Mouse (Mus musculus) frontal cortex, postnatal 25 days (tissue): ENCODE measurements around the gene Wdfy1.

Experiments
- DNase-seq, 2 experiments: peaks; one replicate each; pipeline ENCODE4 v3.0.0; 2022; ENCODE audit warnings: low spot score in 2 of 2

The Wdfy1 gene

GRCm38 (mm10) chr1:79761106-79761916, 14.6 kb downstream of the Wdfy1 start:
- DNase-seq, result peak; percentile 64 to 66

DNA sequence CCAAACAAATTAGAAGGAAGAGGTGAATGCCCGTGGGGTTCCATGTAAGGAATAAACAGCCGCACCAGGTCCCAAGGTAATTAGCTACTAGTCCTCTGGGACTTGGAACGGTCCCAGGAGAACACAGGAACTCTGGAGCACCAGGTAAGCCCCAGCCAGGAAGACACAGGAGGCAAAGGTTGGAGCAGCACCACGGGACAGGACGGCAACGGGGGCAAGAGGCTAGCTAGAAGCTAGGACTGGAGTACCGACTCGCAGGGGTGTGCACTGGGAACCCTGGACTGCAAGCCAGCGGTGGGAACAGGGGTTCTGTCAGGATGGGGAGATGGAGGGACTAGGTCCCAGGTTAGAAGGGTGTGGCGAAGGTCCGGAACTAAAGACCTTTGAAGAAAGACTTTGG, 15.3 kb downstream of the Wdfy1 start:
- DNase-seq, result no peak

DNA sequence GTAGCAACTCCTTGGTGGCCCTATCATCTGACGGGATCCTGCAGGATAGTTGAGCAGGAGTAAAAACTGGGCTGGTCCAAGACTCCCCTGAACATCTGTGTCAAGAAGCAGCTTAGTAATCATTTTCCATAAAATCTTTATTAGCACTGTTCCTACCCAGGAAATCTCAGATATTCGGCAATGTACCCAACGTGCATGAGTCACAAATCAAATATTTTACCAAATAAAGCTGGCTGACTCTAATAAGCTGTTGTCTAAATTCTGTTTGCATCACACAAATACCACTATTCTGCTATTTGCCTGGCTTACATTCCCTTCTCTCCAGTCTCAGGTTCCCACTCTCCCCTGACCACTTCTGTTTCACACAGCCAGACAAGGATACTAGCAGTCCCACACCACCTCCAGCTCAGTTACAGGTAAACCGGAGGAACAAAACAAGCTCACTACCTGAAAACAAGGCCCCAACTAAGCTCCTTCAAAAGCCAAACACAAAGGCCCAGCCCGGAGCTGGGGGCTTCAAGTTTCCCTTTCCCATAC, 16.4 kb downstream of the Wdfy1 start:
- DNase-seq, result no peak

GRCm38 (mm10) chr1:79759006-79759405, 16.9 kb downstream of the Wdfy1 start:
- no peak for DNase-seq

DNA sequence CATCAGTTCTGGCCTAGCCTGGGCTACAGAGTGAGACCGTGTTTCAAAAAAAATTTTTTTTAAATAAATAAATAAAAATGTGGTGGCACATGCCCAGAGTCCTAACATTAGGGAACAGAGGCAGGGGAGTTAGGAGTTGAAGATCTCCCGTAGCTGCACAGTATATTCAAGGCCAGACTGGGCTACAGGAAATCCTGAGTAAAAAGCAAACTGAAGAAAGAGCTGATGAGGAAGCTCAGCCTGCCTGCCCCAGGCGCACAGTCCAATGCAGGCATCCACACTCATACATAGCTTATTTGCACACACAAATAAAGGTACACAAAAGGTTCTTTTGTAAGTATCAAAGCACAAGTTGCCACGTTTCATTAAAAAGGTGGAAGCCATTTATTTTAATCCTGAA, 18.3 kb downstream of the Wdfy1 start:
- no peak for DNase-seq

GRCm38 (mm10) chr1:79757161-79757560, 18.8 kb downstream of the Wdfy1 start:
- DNase-seq, result no peak

- DNase-seq, result no peak
Observed at GRCm38 (mm10) chr1:79756417-79756816, 19.5 kb downstream of the Wdfy1 start.

DNA sequence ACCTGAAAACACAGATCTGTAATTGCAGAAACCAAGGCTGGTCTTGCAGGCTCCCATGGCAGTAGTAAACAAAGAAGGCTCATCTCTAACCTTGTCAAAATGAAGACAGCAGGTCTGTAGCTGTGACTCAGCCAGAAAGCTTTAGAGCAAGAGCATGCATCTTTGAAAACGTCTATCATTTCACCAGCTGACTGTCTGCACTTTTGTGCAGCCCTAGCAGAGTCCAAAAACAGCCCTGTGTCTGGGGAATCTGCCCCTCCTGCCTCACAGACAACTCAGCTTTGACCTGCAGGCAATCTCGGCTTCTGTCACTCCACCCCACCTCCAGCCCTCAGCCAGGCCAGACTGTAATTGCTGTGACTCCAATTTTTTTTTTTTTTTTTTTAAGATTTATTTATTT, 20.6 kb downstream of the Wdfy1 start:
- no peak for DNase-seq

- no peak for DNase-seq
Observed at GRCm38 (mm10) chr1:79754936-79755335, 21.0 kb downstream of the Wdfy1 start.

DNA sequence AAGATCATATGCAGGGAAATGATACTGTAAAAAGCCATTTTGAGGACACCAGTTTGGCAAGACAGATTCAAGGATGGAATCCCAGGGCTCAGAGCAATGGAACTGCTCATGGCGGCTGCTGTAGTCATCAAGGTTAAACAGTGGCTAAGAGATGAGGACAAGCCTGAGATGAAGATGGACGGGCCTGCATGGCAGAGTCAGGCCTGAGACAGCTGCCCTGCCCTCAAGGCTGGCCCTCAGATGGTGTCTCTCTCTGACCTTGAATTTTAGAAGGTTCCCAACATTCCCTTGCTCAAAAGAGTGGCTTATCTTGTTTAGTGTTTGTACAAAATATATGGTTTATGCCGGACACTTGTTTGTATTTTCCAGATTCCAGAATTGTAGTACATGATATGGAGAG, 22.5 kb downstream of the Wdfy1 start:
- no peak for DNase-seq

DNA sequence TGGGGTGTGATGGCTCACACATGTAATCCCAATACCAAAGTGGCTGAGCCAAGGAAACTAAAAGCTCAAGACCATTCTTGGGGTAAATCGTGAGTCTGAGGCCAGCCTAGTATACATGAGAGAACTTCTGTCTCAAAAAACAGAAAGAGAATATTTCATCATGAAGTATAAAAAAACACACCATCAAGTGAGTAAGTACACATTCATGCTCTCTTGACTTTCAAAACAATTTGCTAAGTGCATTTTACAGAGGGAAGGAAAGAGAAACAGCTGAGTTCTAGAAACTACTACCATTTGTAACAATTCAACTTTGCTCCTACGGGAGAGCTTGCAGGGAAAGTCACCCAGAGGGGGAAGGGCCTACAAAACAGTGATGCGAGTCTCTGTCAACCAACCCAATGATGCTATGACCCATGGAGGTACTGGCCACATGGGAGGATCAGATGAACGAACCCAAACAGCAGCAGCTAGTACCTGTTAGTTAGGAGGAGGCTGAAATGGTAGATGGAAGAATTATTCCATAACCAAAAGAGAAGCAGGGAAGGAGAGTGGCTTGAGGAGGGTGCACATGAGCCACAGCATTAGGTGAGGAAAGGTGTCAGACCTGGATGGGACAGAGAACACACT, 23.1 kb downstream of the Wdfy1 start:
- no peak for DNase-seq

DNA sequence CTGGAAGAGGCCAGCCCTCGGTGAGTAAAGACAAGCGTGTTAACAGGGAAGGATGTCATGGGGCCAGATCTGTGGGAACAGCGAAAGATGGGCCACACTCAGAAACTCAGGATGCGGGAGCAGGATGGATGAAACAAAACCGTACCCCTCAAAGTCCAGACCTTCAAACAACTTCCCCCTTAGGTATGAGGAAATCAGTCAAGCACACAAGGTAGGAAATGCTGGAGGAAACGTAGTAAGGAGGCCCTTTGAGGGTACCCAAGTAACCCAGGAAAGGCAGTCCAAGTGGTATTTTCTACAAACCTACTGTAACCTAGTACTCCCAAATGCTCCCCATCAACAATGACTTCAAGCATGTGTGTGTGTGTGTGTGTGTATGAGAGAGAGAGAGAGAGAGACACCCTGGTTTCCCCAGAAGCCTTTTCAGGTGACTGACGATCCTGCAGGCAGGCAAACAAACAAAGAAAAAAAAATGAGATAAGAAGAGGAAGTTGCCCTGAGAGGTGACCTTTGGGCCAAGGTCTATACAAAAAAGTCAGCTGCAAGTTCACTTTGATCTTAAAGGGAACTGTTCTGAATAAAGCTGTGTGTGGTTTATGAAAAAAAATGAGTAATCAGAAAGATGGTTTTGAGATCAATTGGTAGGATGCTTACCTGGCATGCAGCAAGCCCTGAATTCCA, 23.8 kb downstream of the Wdfy1 start:
- no peak for DNase-seq

- no peak for DNase-seq
Observed at GRCm38 (mm10) chr1:79751186-79751585, 24.8 kb downstream of the Wdfy1 start.

DNA sequence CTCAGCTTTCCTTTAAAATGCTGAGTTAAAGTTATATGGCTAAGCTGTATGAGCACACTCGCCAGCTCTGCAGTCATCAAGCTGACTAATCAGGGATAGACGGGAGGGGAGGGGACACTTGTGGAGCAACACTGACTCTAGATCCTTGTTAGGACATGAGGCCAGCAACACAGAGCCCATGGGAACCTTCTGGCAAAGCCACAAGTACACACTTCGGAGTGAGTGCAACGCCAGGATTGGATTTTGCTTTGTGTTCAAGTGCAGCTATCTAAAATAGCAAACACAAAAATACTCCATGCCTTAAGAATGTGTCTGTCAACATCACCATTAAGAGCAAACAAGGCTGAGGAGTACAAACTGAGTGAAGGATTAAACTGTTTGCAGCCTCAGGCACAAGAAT, 29.9 kb downstream of the Wdfy1 start:
- no peak for DNase-seq

DNA sequence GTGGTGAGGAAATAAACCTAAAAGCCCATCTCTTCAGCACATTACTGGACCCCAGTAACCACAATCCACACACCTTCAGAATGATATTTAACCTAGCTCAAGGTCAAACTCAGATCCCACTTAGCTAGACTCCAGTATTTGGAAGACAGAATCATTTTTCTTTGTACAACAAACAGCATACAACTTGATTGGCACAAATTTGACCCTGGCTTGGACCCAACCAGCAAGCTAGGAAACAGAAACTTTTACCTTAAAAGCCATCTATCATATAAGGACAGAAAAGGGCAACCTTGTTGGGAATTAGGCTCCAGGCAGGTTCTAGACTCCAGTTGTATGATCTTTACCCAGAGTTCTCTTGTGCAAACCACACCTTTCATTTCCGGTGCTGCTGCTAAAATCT, 32.6 kb downstream of the Wdfy1 start:
- DNase-seq, result no peak

DNA sequence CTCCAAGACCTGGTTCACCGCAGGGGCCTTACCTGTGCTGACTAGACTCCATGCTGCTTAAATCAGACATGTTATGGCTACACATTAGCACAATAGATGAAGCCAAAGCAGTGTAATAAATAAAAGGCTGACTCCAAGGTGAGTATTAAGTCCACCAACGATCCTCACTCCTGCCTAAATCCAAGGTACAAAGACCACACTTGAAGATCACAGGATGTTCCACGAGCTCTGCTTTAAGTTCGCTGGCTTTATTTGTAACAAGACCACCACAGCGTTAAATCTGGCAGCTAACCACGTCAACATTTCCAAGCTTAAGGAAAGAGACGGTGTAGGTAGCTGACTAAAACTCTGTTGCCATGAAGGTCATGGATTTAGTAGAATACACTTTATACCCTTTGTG, 33.0 kb downstream of the Wdfy1 start:
- DNase-seq, result no peak

DNA sequence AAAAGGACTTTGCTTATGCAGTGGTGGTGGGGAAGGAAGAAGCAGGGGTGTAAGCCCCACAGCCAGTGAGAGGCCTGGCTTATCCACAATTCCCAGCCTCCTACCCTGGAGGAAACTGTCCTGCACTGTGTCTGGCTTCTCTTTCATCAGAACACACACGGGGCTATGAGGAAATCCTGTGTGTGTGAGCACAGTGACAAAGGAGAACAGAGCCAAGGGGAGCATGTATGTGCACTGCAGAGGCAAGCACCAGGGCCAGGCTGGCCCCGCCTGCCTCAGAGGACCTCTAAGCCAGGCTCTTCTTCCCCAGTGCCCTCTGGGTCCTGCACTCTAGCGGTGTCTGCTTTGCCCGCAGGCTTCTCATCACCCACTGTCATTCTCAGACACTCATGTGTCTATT, 34.9 kb downstream of the Wdfy1 start:
- DNase-seq, result no peak

DNA sequence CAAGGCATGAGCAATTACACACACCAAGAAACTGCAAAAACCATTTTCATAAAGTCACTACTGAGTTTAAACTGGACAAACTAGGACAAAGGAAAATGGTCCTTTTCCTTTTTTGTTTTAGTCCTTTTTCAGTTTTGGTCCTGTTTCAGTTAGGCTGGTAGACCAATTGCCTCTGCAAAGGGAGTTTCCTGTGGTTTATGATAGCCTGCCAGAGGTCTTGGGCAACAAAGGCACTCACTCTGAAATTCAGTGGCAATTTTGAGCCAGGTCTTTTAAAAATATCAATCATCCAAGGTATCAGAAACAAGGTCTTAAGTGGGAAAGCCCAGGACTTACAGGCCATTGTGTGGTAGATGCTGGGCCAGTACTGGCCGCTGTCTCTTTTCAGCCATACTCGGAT, 36.2 kb downstream of the Wdfy1 start:
- no peak for DNase-seq

- no peak for DNase-seq
Observed at GRCm38 (mm10) chr1:79736408-79736807, 39.5 kb downstream of the Wdfy1 start.

GRCm38 (mm10) chr1:79734794-79735193, 41.1 kb downstream of the Wdfy1 start:
- DNase-seq, result no peak

- DNase-seq, result no peak
Observed at GRCm38 (mm10) chr1:79714152-79714923, 61.6 kb downstream of the Wdfy1 start.

DNA sequence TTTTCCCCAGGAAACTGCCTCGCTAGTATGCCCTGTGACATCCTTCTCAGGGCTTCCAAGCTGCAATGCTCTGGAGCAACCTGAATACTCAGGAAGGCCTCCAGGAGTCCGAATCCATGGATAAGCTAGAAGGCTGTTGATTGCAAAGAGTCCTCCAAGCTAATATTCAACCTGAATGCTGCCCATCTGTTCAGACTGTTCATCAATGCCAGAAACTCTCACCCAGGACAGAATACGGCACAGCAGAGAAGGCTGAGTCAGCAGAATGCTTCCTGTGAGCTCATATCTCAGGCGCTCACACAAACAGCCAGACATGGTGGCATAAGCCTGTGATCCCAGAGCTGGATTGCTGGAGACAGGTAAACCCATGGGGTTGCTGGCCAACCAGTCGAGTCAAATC, 62.9 kb downstream of the Wdfy1 start:
- DNase-seq, result no peak
